In genomic region chr9:97490591-97491176, GRCm38 (mm10) we compare ENCODE assay signal across 12 mouse cellular contexts.
DNase-seq lines count a peak whose midpoint lies in the region; ATAC-seq and TF ChIP-seq lines count a peak whose summit lies in the region.
"Had no signal": no experiment of that assay in that cellular context is flagged by ENCODE, and none has a peak within 500 bp of the region (broad histone marks: within the 10 kb centered on the region; RNA-seq: fewer than 3 reads in every experiment).

No protein-coding gene starts in this region.

- no peak for TF ChIP-seq POLR2A in limb, embryonic 14.5 days (IDR thresholded peaks at IDR 0.05; ENCODE audit: borderline replicate concordance, extremely low read depth, insufficient read depth, insufficient read length)
- no peak for TF ChIP-seq POLR2A in lung, adult 2 months (IDR thresholded peaks at IDR 0.05; ENCODE audit: borderline replicate concordance, extremely low read depth, low read depth, low read length)

- DNase-seq in cerebellum, adult 11-12 months = peak; percentile 21
- DNase-seq in cerebellum, postnatal 4 days (ENCODE audit: low spot score in 2 of 2) = no peak
- peak; percentile 72 for DNase-seq in limb, embryonic 14.5 days (ENCODE audit: low spot score)
- DNase-seq in limb, embryonic 10.5 days (ENCODE audit: low spot score) = no peak
- peak; percentile 75 for DNase-seq in adrenal gland, postnatal 14 days
- DNase-seq in lung, adult 2 months = peak; percentile 12
- no peak for DNase-seq in layer of hippocampus, adult 18-20 months (ENCODE audit: low spot score in 2 of 2)
- DNase-seq: layer of hippocampus, adult 9-11 months had no signal

- H3K4me1 ChIP-seq in limb, embryonic 14.5 days (ENCODE audit: control insufficient read depth, insufficient read depth, low read length) = no peaks in the 10 kb centered on the region
- 0 out of 2 replicates have a peak, but pooled peaks cover 3% of the 10 kb centered on the region for H3K4me1 ChIP-seq in limb, embryonic 10.5 days
- H3K4me1 ChIP-seq in lung, adult 2 months (ENCODE audit: control insufficient read depth, insufficient read depth, low read length) = no peaks in the 10 kb centered on the region; the same call in 1 of the 2 replicates
- H3K4me1 ChIP-seq: forebrain, embryonic 13.5 days had no signal

- H3K9me3 ChIP-seq in limb, embryonic 14.5 days (ENCODE audit: control insufficient read depth, low read length) = no peaks in the 10 kb centered on the region
- H3K9me3 ChIP-seq in limb, embryonic 10.5 days (replicated peaks) = no peaks in the 10 kb centered on the region
- H3K9me3 ChIP-seq: forebrain, embryonic 13.5 days; midbrain, embryonic 12.5 days had no signal

- H3K4me2 ChIP-seq in limb, embryonic 14.5 days (replicated peaks; ENCODE audit: low read depth, low read length, severe bottlenecking) = no peak overlapping the region
- H3K4me2 ChIP-seq: forebrain, embryonic 13.5 days; hindbrain, embryonic 14.5 days; midbrain, embryonic 12.5 days had no signal

- H3K9ac ChIP-seq in limb, embryonic 14.5 days (ENCODE audit: low read depth, low read length, severe bottlenecking) = no peak overlapping the region
- H3K9ac ChIP-seq: forebrain, embryonic 13.5 days; hindbrain, embryonic 14.5 days; midbrain, embryonic 12.5 days had no signal

- WGBS in limb, embryonic 14.5 days = 47% methylated on average over 2 of the region's 2 CpGs
- WGBS in limb, embryonic 10.5 days = 96% methylated on average over 2 of the region's 2 CpGs
- 31% methylated on average over 2 of the region's 2 CpGs for WGBS in lung, adult 2 months

- no peaks in the 10 kb centered on the region for H3K36me3 ChIP-seq in limb, embryonic 14.5 days (ENCODE audit: control insufficient read depth, insufficient read depth, low read length)
- no peaks in the 10 kb centered on the region for H3K36me3 ChIP-seq in limb, embryonic 10.5 days
- H3K36me3 ChIP-seq: midbrain, embryonic 12.5 days had no signal

- no peak for ATAC-seq in limb, embryonic 14.5 days (ENCODE audit: low FRiP score, low read depth)
- ATAC-seq in megakaryocyte-erythroid progenitor cell, adult 5-6 weeks (replicated peaks; ENCODE audit: low FRiP score, low TSS enrichment, poor library complexity, severe bottlenecking) = no peak
- ATAC-seq: forebrain, embryonic 13.5 days had no signal

- no peaks in the 10 kb centered on the region for H3K27me3 ChIP-seq in limb, embryonic 14.5 days (ENCODE audit: control insufficient read depth, insufficient read depth, low read length)
- no peaks in the 10 kb centered on the region for H3K27me3 ChIP-seq in limb, embryonic 10.5 days (ENCODE audit: low read depth, poor library complexity, severe bottlenecking)
- H3K27me3 ChIP-seq: forebrain, embryonic 13.5 days; midbrain, embryonic 12.5 days had no signal

- TF ChIP-seq CTCF in lung, adult 2 months (IDR thresholded peaks at IDR 0.05; ENCODE audit: insufficient read depth, low read length) = no peak

- no peak overlapping the region for H3K27ac ChIP-seq in limb, embryonic 14.5 days (replicated peaks; ENCODE audit: low read depth, low read length)
- no peak overlapping the region for H3K27ac ChIP-seq in limb, embryonic 10.5 days
- H3K27ac ChIP-seq: forebrain, embryonic 13.5 days; hindbrain, embryonic 14.5 days; midbrain, embryonic 12.5 days had no signal

- H3K4me3 ChIP-seq in limb, embryonic 14.5 days (replicated peaks; ENCODE audit: low read length) = no peak overlapping the region
- H3K4me3 ChIP-seq in limb, embryonic 10.5 days = no peak overlapping the region
- no peak overlapping the region for H3K4me3 ChIP-seq in lung, adult 2 months (replicated peaks; ENCODE audit: extremely low read depth, low read depth, low read length)
- H3K4me3 ChIP-seq: forebrain, embryonic 13.5 days; midbrain, embryonic 12.5 days had no signal

Comparison
In these comparisons a context has a peak if more than half of its experiments do, and no peak if none do; other contexts are left out.
1. DNase-seq: peak in cerebellum, adult 11-12 months (single experiment), limb, embryonic 14.5 days (single experiment), adrenal gland, postnatal 14 days (single experiment) and lung, adult 2 months (single experiment); none in cerebellum, postnatal 4 days (0 of 2), limb, embryonic 10.5 days (single experiment) and layer of hippocampus, adult 18-20 months (0 of 2).